Mouse (Mus musculus): ENCODE data around the gene Akr1c6.

GRCm38 (mm10) chr13:4406771-4407170, 27.3 kb upstream of the Akr1c6 start:
- no peak for TF ChIP-seq CTCF (IDR thresholded peaks at IDR 0.05; ENCODE audit: control insufficient read depth, insufficient read depth, low read length)
- TF ChIP-seq POLR2A (IDR thresholded peaks at IDR 0.05; ENCODE audit: borderline replicate concordance, control insufficient read depth, low read depth, low read length): no peak
